Mouse (Mus musculus) MEL (cell line): Measurements from ENCODE around the gene Dnah17. TPM values are rescaled to one million over a fixed set of nuclear protein-coding genes. Genes with fewer than 3 reads are reported as not detected.
A peak's percentile ranks its signal among the peaks of the same experiment; 100 is the strongest.

Source experiments
- DNase-seq: peaks from one replicate; pipeline ENCODE4 v3.0.0; 2011; ENCODE audit warnings: low read depth, low spot score
- H3K27ac ChIP-seq: 2 replicates; pipeline ENCODE4 v1.5.1; 2012; ENCODE audit warnings: low read depth, mild to moderate bottlenecking, control low read depth, low read length, moderate library complexity; ENCODE audit not compliant: control insufficient read depth
- H3K27me3 ChIP-seq, 2 experiments: fragments of 150-350 bp in 1 of 2; sonication (generic) in 1 of 2; 2 replicates each; pipeline ENCODE4 v1.6.1; 2012; ENCODE audit warnings: low read length in 2 of 2, mild to moderate bottlenecking in 2 of 2, improper control_type of control experiment in 1 of 2, moderate library complexity in 1 of 2; ENCODE audit not compliant: insufficient read depth in 2 of 2, control insufficient read depth in 1 of 2
- H3K36me3 ChIP-seq, 2 experiments: 2 replicates each; pipeline ENCODE4 v1.6.1; 2012 to 2014; ENCODE audit warnings: low read length in 2 of 2, improper control_type of control experiment in 1 of 2, inconsistent platforms in 1 of 2, mild to moderate bottlenecking in 1 of 2; ENCODE audit not compliant: insufficient read depth in 2 of 2, control insufficient read depth in 1 of 2
- H3K4me1 ChIP-seq, 2 experiments: fragments of 150-350 bp in 1 of 2; sonication (generic) in 1 of 2; 2 replicates each; pipeline ENCODE4 v1.6.1; 2012; ENCODE audit warnings: low read length in 2 of 2, improper control_type of control experiment in 1 of 2, mild to moderate bottlenecking in 1 of 2; ENCODE audit not compliant: insufficient read depth in 2 of 2, control insufficient read depth in 1 of 2
- H3K4me3 ChIP-seq, 2 experiments: fragments of 150-350 bp in 1 of 2; sonication (generic) in 1 of 2; 2 replicates each; pipeline ENCODE4 v1.5.1; 2012; ENCODE audit warnings: low read depth in 2 of 2, low read length in 2 of 2, mild to moderate bottlenecking in 2 of 2, moderate library complexity in 2 of 2, control low read depth in 1 of 2, improper control_type of control experiment in 1 of 2; ENCODE audit not compliant: control insufficient read depth in 1 of 2, insufficient read depth in 1 of 2
- H3K79me2 ChIP-seq: 2 replicates; pipeline ENCODE4 v1.6.1; 2012; ENCODE audit warnings: mild to moderate bottlenecking, low read length, moderate library complexity; ENCODE audit not compliant: control insufficient read depth, poor library complexity, insufficient read depth
- H3K9ac ChIP-seq: 2 replicates; pipeline ENCODE4 v1.6.1; 2012; ENCODE audit warnings: low read depth, mild to moderate bottlenecking, control low read depth, low read length, moderate library complexity; ENCODE audit not compliant: control insufficient read depth, poor library complexity, severe bottlenecking
- H3K9me3 ChIP-seq: fragments of 150-350 bp; sonication (generic); replicated peaks from 2 replicates; pipeline ENCODE4 v1.6.1; 2012; ENCODE audit warnings: mild to moderate bottlenecking, low read length, improper control_type of control experiment, moderate library complexity; ENCODE audit not compliant: insufficient read depth
- CTCF ChIP-seq, 3 experiments: IDR thresholded peaks in 2 of 3; conservative IDR thresholded peaks in 1 of 3; 2 replicates each; pipeline ENCODE4 v1.5.1; 2011 to 2012; ENCODE audit warnings: low read length in 3 of 3, low read depth in 2 of 3, mild to moderate bottlenecking in 2 of 3, improper control_type of control experiment in 1 of 3, inconsistent platforms in 1 of 3, mixed read lengths in 1 of 3, moderate library complexity in 1 of 3; ENCODE audit not compliant: control insufficient read depth in 1 of 3, insufficient read depth in 1 of 3, poor library complexity in 1 of 3, severe bottlenecking in 1 of 3
- E2F4 ChIP-seq: IDR thresholded peaks from 2 replicates; pipeline ENCODE4 v1.6.1; 2011; ENCODE audit warnings: low read depth, low read length, improper control_type of control experiment, borderline replicate concordance
- EP300 ChIP-seq, 2 experiments: IDR thresholded peaks; 2 replicates each; pipeline ENCODE4 v1.6.1; 2011; ENCODE audit warnings: improper control_type of control experiment in 2 of 2, low read length in 2 of 2, low read depth in 1 of 2, mild to moderate bottlenecking in 1 of 2
- MAX ChIP-seq: IDR thresholded peaks from 2 replicates; pipeline ENCODE4 v1.6.1; 2011; ENCODE audit warnings: low read length, improper control_type of control experiment
- MAZ ChIP-seq: IDR thresholded peaks from 2 replicates; pipeline ENCODE4 v1.6.1; 2012; ENCODE audit warnings: low read depth, mild to moderate bottlenecking, inconsistent platforms, low read length, improper control_type of control experiment
- MEF2A ChIP-seq: IDR thresholded peaks from 2 replicates; pipeline ENCODE4 v1.6.1; 2014; ENCODE audit warnings: low read depth, mild to moderate bottlenecking, inconsistent platforms, low read length, improper control_type of control experiment; ENCODE audit not compliant: poor library complexity, insufficient replicate concordance, severe bottlenecking; ENCODE audit errors: extremely low read depth
- MXI1 ChIP-seq: IDR thresholded peaks from 2 replicates; pipeline ENCODE4 v1.6.1; 2011; ENCODE audit warnings: mild to moderate bottlenecking, low read depth, low read length, improper control_type of control experiment
- MYB ChIP-seq: IDR thresholded peaks from 2 replicates; pipeline ENCODE4 v1.6.1; 2011; ENCODE audit warnings: mild to moderate bottlenecking, low read depth, low read length, improper control_type of control experiment
- MYC ChIP-seq: IDR thresholded peaks from 2 replicates; pipeline ENCODE4 v1.6.1; 2011; ENCODE audit warnings: low read depth, mild to moderate bottlenecking, low read length, improper control_type of control experiment, moderate library complexity
- POLR2AphosphoS5 ChIP-seq: IDR thresholded peaks from 2 replicates; pipeline ENCODE4 v1.6.1; 2012; ENCODE audit warnings: low read depth, borderline replicate concordance, mild to moderate bottlenecking, inconsistent platforms, low read length, moderate library complexity, mixed read lengths
- RAD21 ChIP-seq: IDR thresholded peaks from 2 replicates; pipeline ENCODE4 v1.6.1; 2011; ENCODE audit warnings: mild to moderate bottlenecking, low read depth, low read length, improper control_type of control experiment
- RCOR1 ChIP-seq: IDR thresholded peaks from 2 replicates; pipeline ENCODE4 v1.6.1; 2012; ENCODE audit warnings: low read depth, mild to moderate bottlenecking, inconsistent platforms, low read length, improper control_type of control experiment
- SIN3A ChIP-seq: IDR thresholded peaks from 2 replicates; pipeline ENCODE4 v1.6.1; 2012; ENCODE audit warnings: low read length, improper control_type of control experiment, inconsistent platforms
- SMC3 ChIP-seq: IDR thresholded peaks from 2 replicates; pipeline ENCODE4 v1.6.1; 2011; ENCODE audit warnings: low read depth, low read length, improper control_type of control experiment
- TCF12 ChIP-seq: IDR thresholded peaks from 2 replicates; pipeline ENCODE4 v1.6.1; 2014; ENCODE audit warnings: low read depth, mild to moderate bottlenecking, inconsistent platforms, low read length, improper control_type of control experiment, moderate library complexity
- ZC3H11A ChIP-seq: IDR thresholded peaks from 2 replicates; pipeline ENCODE4 v1.6.1; 2012; ENCODE audit warnings: low read depth, mild to moderate bottlenecking, inconsistent platforms, low read length, improper control_type of control experiment
- ZKSCAN1 ChIP-seq: IDR thresholded peaks from 2 replicates; pipeline ENCODE4 v1.6.1; 2012; ENCODE audit warnings: low read depth, mild to moderate bottlenecking, inconsistent platforms, low read length, improper control_type of control experiment, moderate library complexity
- polyA plus RNA-seq, 2 experiments: library from polyadenylated mRNA; stranded (reverse) in 1 of 2; unstranded in 1 of 2; fragments of >175 nt in 1 of 2; fragments of >200 nt in 1 of 2; gene quantifications; 2 replicates each; pipeline versions ENCODE4 v1.2.1 to v1.2.4; 2012; ENCODE audit warnings: low replicate concordance in 2 of 2, low read depth in 1 of 2; ENCODE audit not compliant: insufficient read length in 2 of 2, insufficient read depth in 1 of 2, missing spikeins in 1 of 2
- total RNA-seq: library from RNA; depleted of rRNA; stranded (reverse); fragments of 300-350 nt; gene quantifications from 2 replicates; pipeline ENCODE4 v1.2.3, GENCODE M21; 2012

The Dnah17 gene
- total and polyA plus RNA-seq, 3 experiments = 0.04 to 0.21 TPM; not detected in 1

GRCm38 (mm10) chr11:118113516-118114205 is 16.8 kb downstream of the Dnah17 start:
- TF ChIP-seq SIN3A (no peak), MXI1 (no peak), RCOR1 (no peak), E2F4 (no peak), MEF2A (no peak), MYB (no peak), MAZ (no peak), TCF12 (no peak; the same call in 1 of the 2 replicates), CTCF (IDR thresholded peaks at IDR 0.05 in 2 of 3, conservative IDR thresholded peaks at IDR 0.05 in 1 of 3; ENCODE audit: control insufficient read depth in 1 of 3, insufficient read depth in 1 of 3, low read depth in 2 of 3, low read length in 3 of 3, poor library complexity in 1 of 3, severe bottlenecking in 1 of 3) (no peak)
- Histone ChIP-seq H3K4me3 (no peak overlapping the region), H3K27me3 (no peaks in the 10 kb centered on the region), H3K9ac (no peak overlapping the region), H3K9me3 (no peaks in the 10 kb centered on the region), H3K36me3 (no peaks in the 10 kb centered on the region), H3K79me2 (no peaks in the 10 kb centered on the region), H3K4me1 (no peaks in the 10 kb centered on the region), H3K27ac (no peak overlapping the region)
- DNase-seq = no peak

GRCm38 (mm10) chr11:118104001-118104400 is 26.4 kb downstream of the Dnah17 start:
- peak; percentile 93 for TF ChIP-seq SMC3
- peak; percentile 84 for TF ChIP-seq MYC
- TF ChIP-seq MAZ = peak; percentile 72; the same call in 1 of the 2 replicates
- TF ChIP-seq ZC3H11A = peak; percentile 52
- no peak for TF ChIP-seq ZKSCAN1
- TF ChIP-seq CTCF (IDR thresholded peaks at IDR 0.05 in 2 of 3, conservative IDR thresholded peaks at IDR 0.05 in 1 of 3; ENCODE audit: control insufficient read depth in 1 of 3, insufficient read depth in 1 of 3, low read depth in 2 of 3, low read length in 3 of 3, poor library complexity in 1 of 3, severe bottlenecking in 1 of 3) = peak; percentile 96 to 100 (median 97)
- peak in 1 of 2 experiments; percentile 24; a peak in 1 of 4 replicates for TF ChIP-seq EP300 (IDR thresholded peaks at IDR 0.05; ENCODE audit: low read depth in 1 of 2, low read length in 2 of 2)
- TF ChIP-seq RAD21 = peak; percentile 70
- no peak for TF ChIP-seq POLR2AphosphoS5
- TF ChIP-seq MAX = peak; percentile 59; the same call in 1 of the 2 replicates
- Histone ChIP-seq H3K9me3 (no peaks in the 10 kb centered on the region), H3K9ac (no peak overlapping the region), H3K79me2 (no peaks in the 10 kb centered on the region), H3K27me3 (peaks cover 0 to 2% of the 10 kb centered on the region in 2 experiments; a peak in 1 of 4 replicates), H3K36me3 (no peaks in the 10 kb centered on the region), H3K27ac (no peak overlapping the region), H3K4me1 (no peaks in the 10 kb centered on the region), H3K4me3 (no peak overlapping the region)
- peak; percentile 87 for DNase-seq
